Mouse (Mus musculus) forebrain, embryonic 11.5 days (tissue): ENCODE data around the gene Zfp423. TPM values are rescaled to one million over a fixed set of nuclear protein-coding genes. Genes with fewer than 3 reads are reported as not detected.

ENCODE experiments used
- ATAC-seq: fragments of 200-750 bp; cut with Nextera tagmentation; replicated peaks from 2 replicates; pipeline ENCODE4 v1.8.0; 2017; ENCODE audit warnings: moderate TSS enrichment; ENCODE audit not compliant: low FRiP score
- DNase-seq: peaks from one replicate; pipeline ENCODE4 v3.0.0-alpha.2; 2017; ENCODE audit warnings: low spot score
- H3K27ac ChIP-seq: fragments of 300-500 bp; sonication (generic); 2 replicates; pipeline ENCODE4 v1.5.1; 2014; ENCODE audit warnings: low read depth, low read length
- H3K27me3 ChIP-seq: fragments of 300-500 bp; sonication (generic); 2 replicates; pipeline ENCODE4 v1.6.1; 2014; ENCODE audit warnings: mild to moderate bottlenecking, low read length, mixed read lengths; ENCODE audit not compliant: control insufficient read depth, insufficient read depth
- H3K36me3 ChIP-seq: fragments of 300-500 bp; sonication (generic); 2 replicates; pipeline ENCODE4 v1.6.1; 2014; ENCODE audit warnings: mild to moderate bottlenecking, low read length, moderate library complexity, mixed read lengths; ENCODE audit not compliant: control insufficient read depth, insufficient read depth
- H3K4me1 ChIP-seq: fragments of 300-500 bp; sonication (generic); replicated peaks from 2 replicates; pipeline ENCODE4 v1.6.1; 2014; ENCODE audit warnings: low read length, mixed read lengths; ENCODE audit not compliant: control insufficient read depth, insufficient read depth
- H3K4me2 ChIP-seq: fragments of 300-500 bp; sonication (generic); 2 replicates; pipeline ENCODE4 v1.6.1; 2014; ENCODE audit warnings: low read depth, mild to moderate bottlenecking, low read length, moderate library complexity, mixed read lengths; ENCODE audit not compliant: severe bottlenecking
- H3K4me3 ChIP-seq: fragments of 300-500 bp; sonication (generic); 2 replicates; pipeline ENCODE4 v1.5.1; 2014; ENCODE audit warnings: low read depth, low read length
- H3K9ac ChIP-seq: fragments of 300-500 bp; sonication (generic); 2 replicates; pipeline ENCODE4 v1.6.1; 2014; ENCODE audit warnings: low read length
- H3K9me3 ChIP-seq: fragments of 300-500 bp; sonication (generic); 2 replicates; pipeline ENCODE4 v1.6.1; 2016; ENCODE audit warnings: low read length, mixed read lengths; ENCODE audit not compliant: control insufficient read depth
- WGBS: fragments of 180-500 bp; shearing (Covaris S2); extraction: QIAGEN DNeasy Blood & Tissue Kit; methylation state at CpG from one replicate; pipeline ENCODE4 v1.1.7; 2014; 5-methylcytosine and 5-hydroxymethylcytosine counted together
- polyA plus RNA-seq: library from polyadenylated mRNA; unstranded; fragments of >200 nt; fragmentation: Nextera tagmentation; extraction: Ambion mirVana; gene quantifications from 2 replicates; pipeline ENCODE4 v1.2.1, GENCODE M21; 2014

Gene Zfp423
- polyA plus RNA-seq, 1 experiment from 2014 or later = 44.8 TPM

- peak overlapping the region; percentile 65 for H3K27ac ChIP-seq
- H3K4me2 ChIP-seq = peak overlapping the region; percentile 31; the same call in 1 of the 2 replicates
- no peak overlapping the region for H3K4me3 ChIP-seq
- 38% methylated on average over 13 of the region's 13 CpGs for WGBS
- DNase-seq = no peak
- H3K9ac ChIP-seq = peak overlapping the region; percentile 29
- peaks cover 24% of the 10 kb centered on the region for H3K4me1 ChIP-seq
- no peaks in the 10 kb centered on the region for H3K9me3 ChIP-seq
- peak; percentile 37; the same call in 1 of the 2 replicates for ATAC-seq
- peaks cover 11% of the 10 kb centered on the region; the same call in 1 of the 2 replicates for H3K36me3 ChIP-seq
- no peaks in the 10 kb centered on the region for H3K27me3 ChIP-seq
These were observed 174.6 kb downstream of the Zfp423 start for GRCm38 (mm10) chr8:87784641-87785439.

GRCm38 (mm10) chr8:87784227-87784626 lies 175.2 kb downstream of the Zfp423 start:
- H3K36me3 ChIP-seq = peaks cover 11% of the 10 kb centered on the region; the same call in 1 of the 2 replicates
- no peak overlapping the region; the same call in 1 of the 2 replicates for H3K9ac ChIP-seq
- H3K4me3 ChIP-seq = no peak overlapping the region
- peak overlapping the region; percentile 31; the same call in 1 of the 2 replicates for H3K4me2 ChIP-seq
- no peaks in the 10 kb centered on the region for H3K27me3 ChIP-seq
- H3K27ac ChIP-seq = peak overlapping the region; percentile 65
- WGBS = 2% methylated on average over 13 of the region's 13 CpGs
- no peak for DNase-seq
- no peaks in the 10 kb centered on the region for H3K9me3 ChIP-seq
- ATAC-seq = 0 out of 2 replicates have a peak, but pooled peaks have one; percentile 22
- peaks cover 24% of the 10 kb centered on the region for H3K4me1 ChIP-seq

GRCm38 (mm10) chr8:87783198-87783597 lies 176.2 kb downstream of the Zfp423 start:
- H3K36me3 ChIP-seq = peaks cover 11% of the 10 kb centered on the region; the same call in 1 of the 2 replicates
- peaks cover 24% of the 10 kb centered on the region for H3K4me1 ChIP-seq
- H3K27me3 ChIP-seq = no peaks in the 10 kb centered on the region
- no peaks in the 10 kb centered on the region for H3K9me3 ChIP-seq
- no peak overlapping the region; the same call in 1 of the 2 replicates for H3K9ac ChIP-seq
- no peak for DNase-seq
- ATAC-seq = no peak
- 77% methylated on average over 15 of the region's 15 CpGs for WGBS
- H3K4me2 ChIP-seq = no peak overlapping the region
- 0 out of 2 replicates have a peak overlapping the region, but pooled peaks have one; percentile 6 for H3K27ac ChIP-seq
- no peak overlapping the region for H3K4me3 ChIP-seq

GRCm38 (mm10) chr8:87777586-87777985 lies 181.8 kb downstream of the Zfp423 start:
- Histone ChIP-seq H3K9ac (peak overlapping the region; percentile 24; the same call in 1 of the 2 replicates), H3K9me3 (no peaks in the 10 kb centered on the region), H3K4me1 (peaks cover 8% of the 10 kb centered on the region), H3K4me2 (no peak overlapping the region), H3K27me3 (no peaks in the 10 kb centered on the region), H3K27ac (peak overlapping the region; percentile 18; the same call in 1 of the 2 replicates), H3K36me3 (peaks cover 11% of the 10 kb centered on the region; the same call in 1 of the 2 replicates), H3K4me3 (no peak overlapping the region)
- ATAC-seq (no peak; the same call in 1 of the 2 replicates), DNase-seq (no peak)
- WGBS = 39% methylated on average over 8 of the region's 8 CpGs

- DNase-seq = no peak
- no peak overlapping the region for H3K4me2 ChIP-seq
- no peak overlapping the region for H3K4me3 ChIP-seq
- H3K36me3 ChIP-seq = peaks cover 4% of the 10 kb centered on the region; the same call in 1 of the 2 replicates
- no peaks in the 10 kb centered on the region for H3K9me3 ChIP-seq
- H3K27me3 ChIP-seq = no peaks in the 10 kb centered on the region
- peaks cover 8% of the 10 kb centered on the region for H3K4me1 ChIP-seq
- no peak overlapping the region for H3K9ac ChIP-seq
- WGBS = 92% methylated on average over 3 of the region's 3 CpGs
- no peak for ATAC-seq
- H3K27ac ChIP-seq = no peak overlapping the region
These were observed 183.5 kb downstream of the Zfp423 start for GRCm38 (mm10) chr8:87775889-87776288.

GRCm38 (mm10) chr8:87774966-87775365 lies 184.4 kb downstream of the Zfp423 start:
- H3K4me1 ChIP-seq = peaks cover 8% of the 10 kb centered on the region
- WGBS = 83% methylated on average over 2 of the region's 2 CpGs
- H3K4me2 ChIP-seq = no peak overlapping the region
- no peak overlapping the region for H3K27ac ChIP-seq
- H3K36me3 ChIP-seq = no peaks in the 10 kb centered on the region; the same call in 1 of the 2 replicates
- ATAC-seq (no peak), DNase-seq (no peak)
- no peak overlapping the region for H3K9ac ChIP-seq
- no peak overlapping the region for H3K4me3 ChIP-seq
- H3K27me3 ChIP-seq = no peaks in the 10 kb centered on the region
- no peaks in the 10 kb centered on the region for H3K9me3 ChIP-seq

GRCm38 (mm10) chr8:87772894-87773502 lies 186.4 kb downstream of the Zfp423 start:
- Histone ChIP-seq H3K9ac (no peak overlapping the region), H3K36me3 (no peaks in the 10 kb centered on the region; the same call in 1 of the 2 replicates), H3K4me1 (peaks cover 6% of the 10 kb centered on the region), H3K4me3 (no peak overlapping the region), H3K27me3 (no peaks in the 10 kb centered on the region), H3K4me2 (no peak overlapping the region), H3K9me3 (no peaks in the 10 kb centered on the region), H3K27ac (no peak overlapping the region)
- WGBS = 76% methylated on average over 14 of the region's 14 CpGs
- ATAC-seq (no peak), DNase-seq (no peak)

GRCm38 (mm10) chr8:87767882-87768281 lies 191.5 kb downstream of the Zfp423 start:
- H3K36me3 ChIP-seq = no peaks in the 10 kb centered on the region
- H3K4me2 ChIP-seq = no peak overlapping the region

More at GRCm38 (mm10) chr8:87767882-87768281, 191.5 kb downstream of the Zfp423 start:
- Histone ChIP-seq H3K4me1 (no peaks in the 10 kb centered on the region; the same call in 1 of the 2 replicates), H3K27ac (no peak overlapping the region), H3K4me3 (no peak overlapping the region), H3K27me3 (no peaks in the 10 kb centered on the region), H3K9ac (no peak overlapping the region), H3K9me3 (no peaks in the 10 kb centered on the region)
- ATAC-seq (no peak), DNase-seq (no peak)
- WGBS = 79% methylated on average over 9 of the region's 9 CpGs
